Mouse (Mus musculus) kidney, postnatal 0 days (tissue): ENCODE measurements around the gene Smndc1. TPM values are rescaled to one million over a fixed set of nuclear protein-coding genes. Genes with fewer than 3 reads are reported as not detected.

Source experiments
- ATAC-seq: fragments of 200-750 bp; cut with Nextera tagmentation; replicated peaks from 2 replicates; pipeline ENCODE4 v1.8.0; 2017; ENCODE audit warnings: low read depth, moderate number of reproducible peaks, moderate TSS enrichment, moderate library complexity; ENCODE audit not compliant: low FRiP score
- DNase-seq: peaks from one replicate; pipeline ENCODE4 v3.0.0-alpha.2; 2016; ENCODE audit warnings: low spot score
- H3K27ac ChIP-seq: fragments of 300-500 bp; sonication (generic); 2 replicates; pipeline ENCODE4 v1.5.1; 2014; ENCODE audit warnings: mild to moderate bottlenecking
- H3K27me3 ChIP-seq: fragments of 300-500 bp; sonication (generic); 2 replicates; pipeline ENCODE4 v1.6.1; 2014; ENCODE audit warnings: low read length, mixed read lengths; ENCODE audit not compliant: insufficient read depth
- H3K36me3 ChIP-seq: fragments of 300-500 bp; sonication (generic); 2 replicates; pipeline ENCODE4 v1.6.1; 2014; ENCODE audit warnings: low read length, mixed read lengths; ENCODE audit not compliant: insufficient read depth
- H3K4me1 ChIP-seq: fragments of 300-500 bp; sonication (generic); replicated peaks from 2 replicates; pipeline ENCODE4 v1.6.1; 2014; ENCODE audit warnings: antibody characterized with exemption, low read length, mixed read lengths; ENCODE audit not compliant: insufficient read depth
- H3K4me2 ChIP-seq: fragments of 300-500 bp; sonication (generic); 2 replicates; pipeline ENCODE4 v1.6.1; 2014; ENCODE audit warnings: mild to moderate bottlenecking, low read length, moderate library complexity, mixed read lengths
- H3K4me3 ChIP-seq: fragments of 300-500 bp; sonication (generic); replicated peaks from 2 replicates; pipeline ENCODE4 v1.5.1; 2014; ENCODE audit warnings: low read depth, low read length
- H3K9ac ChIP-seq: fragments of 300-500 bp; sonication (generic); 2 replicates; pipeline ENCODE4 v1.6.1; 2014; ENCODE audit warnings: low read depth, low read length
- H3K9me3 ChIP-seq: fragments of 300-500 bp; sonication (generic); replicated peaks from 2 replicates; pipeline ENCODE4 v1.6.1; 2016; ENCODE audit warnings: low read length, inconsistent platforms, mixed read lengths
- CTCF ChIP-seq: IDR thresholded peaks from 2 replicates; pipeline ENCODE4 v1.5.1; 2016; ENCODE audit warnings: antibody characterized with exemption, low read depth, mild to moderate bottlenecking, moderate library complexity
- WGBS: fragments of 180-500 bp; shearing (Covaris S2); extraction: QIAGEN DNeasy Blood & Tissue Kit; methylation state at CpG from one replicate; pipeline ENCODE4 v1.1.7; 2014; 5-methylcytosine and 5-hydroxymethylcytosine counted together
- polyA plus RNA-seq: library from polyadenylated mRNA; unstranded; fragments of >200 nt; fragmentation: Nextera tagmentation; extraction: Ambion mirVana; gene quantifications from 2 replicates; pipeline ENCODE4 v1.2.1, GENCODE M21; 2015

The Smndc1 gene
- polyA plus RNA-seq, 1 experiment from 2014 or later: 47.2 TPM

GRCm38 (mm10) chr19:53377652-53378051, 12.7 kb downstream of the Smndc1 start:
- Histone ChIP-seq H3K4me2 (no peak overlapping the region), H3K27ac (no peak overlapping the region), H3K4me1 (0 out of 2 replicates have a peak, but pooled peaks cover 3% of the 10 kb centered on the region), H3K9ac (no peak overlapping the region), H3K9me3 (no peaks in the 10 kb centered on the region), H3K36me3 (peaks cover 27% of the 10 kb centered on the region), H3K27me3 (no peaks in the 10 kb centered on the region), H3K4me3 (no peak overlapping the region)
- WGBS: 67% methylated on average over 8 of the region's 8 CpGs
- DNase-seq: no peak
- no peak for ATAC-seq
- no peak for TF ChIP-seq CTCF

- Histone ChIP-seq H3K9me3 (no peaks in the 10 kb centered on the region), H3K27me3 (no peaks in the 10 kb centered on the region), H3K9ac (no peak overlapping the region), H3K27ac (peak overlapping the region; percentile 51), H3K36me3 (peaks cover 26% of the 10 kb centered on the region), H3K4me3 (no peak overlapping the region), H3K4me2 (no peak overlapping the region), H3K4me1 (0 out of 2 replicates have a peak, but pooled peaks cover 3% of the 10 kb centered on the region)
- TF ChIP-seq CTCF: no peak
- ATAC-seq: peak; percentile 69
- WGBS: 71% methylated on average over 9 of the region's 9 CpGs
- no peak for DNase-seq
Measured at GRCm38 (mm10) chr19:53375816-53376215, 14.6 kb downstream of the Smndc1 start.

DNA sequence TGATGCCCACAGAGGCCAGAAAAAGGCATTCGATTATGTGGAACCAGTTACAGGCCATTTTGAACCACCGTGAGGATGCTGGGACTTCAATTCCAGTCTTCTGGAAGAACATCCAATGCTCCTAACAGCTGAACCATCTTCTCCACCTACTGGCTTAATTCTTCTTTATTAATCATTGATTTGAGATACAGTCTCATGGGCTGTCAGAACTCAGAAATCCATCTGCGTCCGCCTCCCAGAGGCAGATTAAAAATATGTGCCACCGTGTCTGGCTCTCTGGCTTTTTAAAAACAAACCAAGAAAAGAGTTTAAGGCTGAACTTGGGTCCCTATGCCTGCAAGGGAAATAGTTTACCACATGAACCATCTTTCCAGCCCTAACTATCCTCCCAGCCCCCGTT, 15.1 kb downstream of the Smndc1 start:
- no peak for DNase-seq
- Histone ChIP-seq H3K9ac (no peak overlapping the region), H3K4me1 (0 out of 2 replicates have a peak, but pooled peaks cover 3% of the 10 kb centered on the region), H3K27me3 (no peaks in the 10 kb centered on the region), H3K27ac (peak overlapping the region; percentile 51), H3K4me2 (no peak overlapping the region), H3K4me3 (no peak overlapping the region), H3K9me3 (no peaks in the 10 kb centered on the region), H3K36me3 (peaks cover 25% of the 10 kb centered on the region)
- no peak for ATAC-seq
- WGBS: 77% methylated on average over 6 of the region's 6 CpGs
- TF ChIP-seq CTCF: no peak

DNA sequence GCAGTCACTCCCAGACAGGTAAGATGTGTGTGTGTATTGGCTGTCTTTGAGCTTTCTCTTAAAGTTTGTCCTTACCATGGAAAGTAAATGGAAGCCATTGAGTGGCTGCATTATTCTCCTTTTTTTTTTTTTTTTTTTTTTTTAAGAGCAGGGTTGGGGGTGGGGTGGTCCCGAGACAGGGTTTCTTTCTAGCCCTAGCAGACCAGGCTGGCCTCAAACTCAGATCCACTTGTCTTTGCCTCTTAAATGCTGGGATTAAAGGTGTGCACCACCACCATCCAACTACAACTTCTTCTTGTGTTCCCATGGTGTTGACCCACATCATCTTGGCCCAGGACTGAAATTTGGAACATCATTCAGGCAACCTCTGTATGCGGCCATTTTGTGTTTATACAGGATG, 16.8 kb downstream of the Smndc1 start:
- ATAC-seq (no peak), DNase-seq (no peak)
- Histone ChIP-seq H3K9me3 (no peaks in the 10 kb centered on the region), H3K27ac (no peak overlapping the region), H3K4me1 (0 out of 2 replicates have a peak, but pooled peaks cover 3% of the 10 kb centered on the region), H3K9ac (no peak overlapping the region), H3K27me3 (no peaks in the 10 kb centered on the region), H3K4me2 (no peak overlapping the region), H3K36me3 (peaks cover 16% of the 10 kb centered on the region), H3K4me3 (no peak overlapping the region)
- whole genome bisulfite sequencing: 79% methylated on average over 2 of the region's 2 CpGs
- TF ChIP-seq CTCF: no peak

DNA sequence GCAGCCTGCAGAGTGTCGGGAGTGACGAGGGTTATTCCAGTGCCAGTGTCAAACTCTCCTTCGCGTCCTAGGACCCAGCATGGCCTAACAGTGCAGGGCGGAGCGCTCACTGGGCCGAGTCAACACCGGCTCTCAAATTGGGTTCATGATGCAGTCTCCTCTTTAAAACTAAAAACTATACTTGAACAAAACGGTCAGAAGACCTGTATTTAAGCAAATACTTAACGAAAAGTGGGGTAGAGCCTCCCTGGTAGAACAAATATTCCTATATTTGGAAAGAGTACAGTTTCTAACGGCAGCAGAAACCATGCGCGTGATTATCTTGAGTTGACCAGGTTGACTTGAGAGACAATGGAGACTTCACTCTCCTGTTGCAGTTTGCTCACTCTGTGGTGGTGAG, 18.7 kb downstream of the Smndc1 start, which contains the start of gene Gm10197:
Gm10197 (minus strand) TSS at position 101 of the 400 bp plus-strand sequence.
- ATAC-seq (no peak), DNase-seq (no peak)
- WGBS: 81% methylated on average over 13 of the region's 13 CpGs
- no peaks in the 10 kb centered on the region for H3K9me3 ChIP-seq
- H3K27ac ChIP-seq: no peak within 1 kb of the TSS
- H3K4me2 ChIP-seq: no peak within 1 kb of the TSS
- H3K27me3 ChIP-seq: no peaks in the 10 kb centered on the region
- H3K4me3 ChIP-seq: no peak within 1 kb of the TSS
- TF ChIP-seq CTCF: no peak
- H3K9ac ChIP-seq: no peak within 1 kb of the TSS
- H3K36me3 ChIP-seq: peaks cover 12% of the 10 kb centered on the region
- 0 out of 2 replicates have a peak, but pooled peaks cover 3% of the 10 kb centered on the region for H3K4me1 ChIP-seq

GRCm38 (mm10) chr19:53370233-53370632, 20.1 kb downstream of the Smndc1 start:
- H3K27ac ChIP-seq: 0 out of 2 replicates have a peak overlapping the region, but pooled peaks have one; percentile 47
- H3K27me3 ChIP-seq: no peaks in the 10 kb centered on the region
- DNase-seq (no peak), ATAC-seq (no peak)
- H3K4me2 ChIP-seq: no peak overlapping the region
- no peaks in the 10 kb centered on the region for H3K9me3 ChIP-seq
- no peak for TF ChIP-seq CTCF
- no peak overlapping the region for H3K9ac ChIP-seq
- H3K4me1 ChIP-seq: peaks cover 5% of the 10 kb centered on the region; the same call in 1 of the 2 replicates
- 74% methylated on average over 15 of the region's 15 CpGs for WGBS
- H3K36me3 ChIP-seq: peaks cover 12% of the 10 kb centered on the region
- no peak overlapping the region for H3K4me3 ChIP-seq
